Mouse (Mus musculus): ENCODE measurements around the gene Gtf2f2.

DNA sequence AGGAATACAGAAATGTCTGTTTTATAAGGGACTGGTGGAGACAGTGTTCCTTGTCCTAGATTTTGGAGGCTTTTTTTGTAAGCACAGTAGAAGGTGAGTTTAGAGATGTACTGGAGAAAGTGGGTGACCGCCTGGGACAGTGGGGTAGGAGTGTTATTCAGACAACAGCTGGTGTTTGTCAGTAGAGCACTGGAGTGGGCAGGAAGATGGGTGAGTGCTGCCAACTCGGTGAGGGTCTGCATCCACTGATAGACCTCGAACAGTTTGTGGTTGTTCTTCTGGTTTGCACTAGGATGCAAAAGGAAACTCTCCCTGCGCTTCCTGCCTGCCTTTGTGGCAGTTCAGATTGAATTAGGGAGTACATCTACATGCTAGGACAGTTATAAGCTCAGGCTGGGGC, 163.0 kb downstream of the Gtf2f2 start:
- TF ChIP-seq GATA1 (IDR thresholded peaks at IDR 0.05; ENCODE audit: low read length) (no peak), TAL1 (IDR thresholded peaks at IDR 0.05; ENCODE audit: low read length) (no peak)

Data from erythroblast, embryonic 14.5 days (primary cell).